Mouse (Mus musculus): ENCODE measurements around the gene Vwa3b.

- TF ChIP-seq CTCF (IDR thresholded peaks at IDR 0.05; ENCODE audit: extremely low read depth, insufficient read length, insufficient replicate concordance, low read depth, low read length) (no peak), POLR2A (IDR thresholded peaks at IDR 0.05; ENCODE audit: low read depth, low read length) (no peak)
Measured at GRCm38 (mm10) chr1:36976770-36977169, 49.6 kb upstream of the Vwa3b start.
